Mouse (Mus musculus) G1E (cell line): Measurements from ENCODE around the gene Asb4.

ENCODE experiments used
- CTCF ChIP-seq: IDR thresholded peaks from 2 replicates; pipeline ENCODE4 v1.5.1; 2012; ENCODE audit warnings: low read depth, low read length, inconsistent platforms, mixed read lengths
- POLR2AphosphoS5 ChIP-seq: IDR thresholded peaks from 2 replicates; pipeline ENCODE4 v1.6.1; 2012; ENCODE audit warnings: low read depth, low read length, inconsistent platforms; ENCODE audit not compliant: insufficient replicate concordance
- TAL1 ChIP-seq: conservative IDR thresholded peaks from 2 replicates; pipeline ENCODE4 v1.6.1; 2012; ENCODE audit warnings: low read depth, low read length, inconsistent platforms, mixed read lengths

DNA sequence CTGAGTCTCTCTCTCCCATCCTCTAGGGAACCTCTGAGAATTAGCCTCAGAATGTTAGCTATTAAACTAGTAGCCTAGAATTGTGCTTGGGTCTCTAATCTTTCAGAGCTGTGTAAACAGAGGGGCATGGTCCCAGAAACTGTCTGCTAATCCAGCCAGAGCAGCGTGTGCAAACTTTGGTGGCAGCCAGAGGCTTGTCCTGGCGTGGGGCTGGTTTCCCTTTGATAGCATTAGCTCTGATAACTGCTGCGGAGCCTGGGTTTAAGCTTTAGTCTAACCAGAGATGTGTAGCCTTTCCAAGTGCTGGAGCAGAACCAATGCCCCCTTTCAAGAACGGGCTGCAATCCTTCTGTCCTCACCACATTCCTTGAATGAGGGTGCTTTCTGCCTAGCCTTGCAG, 11.8 kb downstream of the Asb4 start:
- TF ChIP-seq CTCF = no peak
- no peak for TF ChIP-seq POLR2AphosphoS5
- TF ChIP-seq TAL1 = no peak
